In the genomic region with DNA sequence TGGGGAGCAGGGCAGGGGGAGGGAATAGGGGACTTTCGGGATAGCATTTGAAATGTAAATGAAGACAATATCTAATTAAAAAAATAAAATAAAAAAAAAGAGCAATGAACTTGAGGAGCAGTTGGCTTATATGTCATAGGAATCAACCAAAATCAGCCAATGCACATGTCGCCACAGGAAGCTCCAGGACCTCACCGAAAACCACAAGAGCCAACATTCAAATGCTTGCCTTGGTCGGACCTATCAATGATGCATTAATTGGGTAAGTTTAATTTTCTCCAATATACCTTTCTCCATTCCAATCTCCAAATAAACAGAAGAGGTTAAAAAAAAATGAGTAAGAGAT, we compare ENCODE assay signal across 16 mouse cellular contexts. TPM values are rescaled to one million over a fixed set of nuclear protein-coding genes. Genes with fewer than 3 reads are reported as not detected.
DNase-seq lines count a peak whose midpoint lies in the region; ATAC-seq and TF ChIP-seq lines count a peak whose summit lies in the region.
"Had no signal": no experiment of that assay in that cellular context is flagged by ENCODE, and none has a peak within 500 bp of the region (broad histone marks: within the 10 kb centered on the region; RNA-seq: fewer than 3 reads in every experiment).

No protein-coding gene starts in this region.

- WGBS in forebrain, embryonic 15.5 days, result 94% methylated on average over 4 of the region's 4 CpGs
- whole genome bisulfite sequencing in forebrain, embryonic 11.5 days, result 91% methylated on average over 4 of the region's 4 CpGs
- 89% methylated on average over 4 of the region's 4 CpGs for WGBS in hindbrain, postnatal 0 days
- 96% methylated on average over 4 of the region's 4 CpGs for WGBS in hindbrain, embryonic 16.5 days
- WGBS in midbrain, embryonic 12.5 days, result 94% methylated on average over 4 of the region's 4 CpGs
- 93% methylated on average over 4 of the region's 4 CpGs for WGBS in midbrain, embryonic 10.5 days

- H3K4me3 ChIP-seq in forebrain, embryonic 15.5 days, result no peak overlapping the region
- no peak overlapping the region for H3K4me3 ChIP-seq in forebrain, embryonic 11.5 days (ENCODE audit: low read depth, low read length)
- H3K4me3 ChIP-seq in hindbrain, postnatal 0 days (ENCODE audit: low read length), result no peak overlapping the region
- no peak overlapping the region for H3K4me3 ChIP-seq in hindbrain, embryonic 16.5 days (ENCODE audit: low read length)
- no peak overlapping the region for H3K4me3 ChIP-seq in midbrain, embryonic 12.5 days
- no peak overlapping the region for H3K4me3 ChIP-seq in midbrain, embryonic 10.5 days
- H3K4me3 ChIP-seq: embryonic facial prominence, embryonic 15.5 days; erythroblast, embryonic 14.5 days; forebrain, embryonic 10.5 days; heart, adult 2 months; heart, embryonic 12.5 days; hindbrain, embryonic 12.5 days had no signal

- H3K9me3 ChIP-seq in forebrain, embryonic 15.5 days, result no peaks in the 10 kb centered on the region
- H3K9me3 ChIP-seq in forebrain, embryonic 11.5 days (ENCODE audit: control insufficient read depth, low read length), result no peaks in the 10 kb centered on the region
- no peaks in the 10 kb centered on the region for H3K9me3 ChIP-seq in hindbrain, postnatal 0 days (ENCODE audit: low read length)
- no peaks in the 10 kb centered on the region for H3K9me3 ChIP-seq in hindbrain, embryonic 16.5 days (ENCODE audit: control insufficient read depth, low read length)
- no peaks in the 10 kb centered on the region for H3K9me3 ChIP-seq in midbrain, embryonic 12.5 days
- H3K9me3 ChIP-seq in midbrain, embryonic 10.5 days (replicated peaks), result no peaks in the 10 kb centered on the region
- H3K9me3 ChIP-seq: embryonic facial prominence, embryonic 15.5 days; forebrain, embryonic 10.5 days; heart, embryonic 12.5 days; hindbrain, embryonic 12.5 days had no signal

- TF ChIP-seq CTCF in hindbrain, postnatal 0 days (IDR thresholded peaks at IDR 0.05; ENCODE audit: low read depth), result no peak

- H3K4me1 ChIP-seq in forebrain, embryonic 15.5 days, result peaks cover 18% of the 10 kb centered on the region
- no peaks in the 10 kb centered on the region; the same call in 1 of the 2 replicates for H3K4me1 ChIP-seq in forebrain, embryonic 11.5 days (replicated peaks; ENCODE audit: control insufficient read depth, insufficient read depth, low read length)
- H3K4me1 ChIP-seq in hindbrain, postnatal 0 days (ENCODE audit: insufficient read depth, low read length), result no peaks in the 10 kb centered on the region
- no peaks in the 10 kb centered on the region for H3K4me1 ChIP-seq in hindbrain, embryonic 16.5 days (ENCODE audit: control insufficient read depth, insufficient read depth, low read depth, low read length)
- H3K4me1 ChIP-seq in midbrain, embryonic 12.5 days, result peaks cover 9% of the 10 kb centered on the region; the same call in 1 of the 2 replicates
- peaks cover 7% of the 10 kb centered on the region; the same call in 1 of the 2 replicates for H3K4me1 ChIP-seq in midbrain, embryonic 10.5 days
- H3K4me1 ChIP-seq: heart, embryonic 12.5 days; hindbrain, embryonic 12.5 days had no signal

- DNase-seq in forebrain, embryonic 11.5 days (ENCODE audit: low spot score), result no peak
- no peak for DNase-seq in hindbrain, postnatal 0 days (ENCODE audit: low spot score)
- no peak for DNase-seq in midbrain, embryonic 10.5 days (ENCODE audit: low spot score)
- peak; percentile 60 for DNase-seq in 416B (ENCODE audit: low read depth)
- no peak for DNase-seq in embryo, embryonic 11 days

- no peaks in the 10 kb centered on the region for H3K27me3 ChIP-seq in forebrain, embryonic 15.5 days
- H3K27me3 ChIP-seq in forebrain, embryonic 11.5 days (ENCODE audit: control insufficient read depth, insufficient read depth, low read length), result no peaks in the 10 kb centered on the region
- no peaks in the 10 kb centered on the region for H3K27me3 ChIP-seq in hindbrain, postnatal 0 days (ENCODE audit: insufficient read depth, low read length)
- no peaks in the 10 kb centered on the region for H3K27me3 ChIP-seq in hindbrain, embryonic 16.5 days (replicated peaks; ENCODE audit: control insufficient read depth, insufficient read depth, low read length)
- no peaks in the 10 kb centered on the region for H3K27me3 ChIP-seq in midbrain, embryonic 12.5 days
- H3K27me3 ChIP-seq in midbrain, embryonic 10.5 days (ENCODE audit: low read depth, poor library complexity, severe bottlenecking), result no peaks in the 10 kb centered on the region
- H3K27me3 ChIP-seq: CH12.LX; embryonic facial prominence, embryonic 15.5 days; heart, embryonic 12.5 days; hindbrain, embryonic 12.5 days; Patski had no signal

- H3K36me3 ChIP-seq in forebrain, embryonic 15.5 days, result peaks cover 6% of the 10 kb centered on the region; the same call in 1 of the 2 replicates
- no peaks in the 10 kb centered on the region; the same call in 1 of the 2 replicates for H3K36me3 ChIP-seq in forebrain, embryonic 11.5 days (ENCODE audit: control insufficient read depth, insufficient read depth, low read length)
- H3K36me3 ChIP-seq in hindbrain, postnatal 0 days (ENCODE audit: insufficient read depth, low read length), result peaks cover 5% of the 10 kb centered on the region; the same call in 1 of the 2 replicates
- H3K36me3 ChIP-seq in hindbrain, embryonic 16.5 days (ENCODE audit: control insufficient read depth, insufficient read depth, low read length), result peaks cover 4% of the 10 kb centered on the region; the same call in 1 of the 2 replicates
- H3K36me3 ChIP-seq in midbrain, embryonic 12.5 days, result peaks cover 24% of the 10 kb centered on the region
- peaks cover 29% of the 10 kb centered on the region for H3K36me3 ChIP-seq in midbrain, embryonic 10.5 days

- H3K27ac ChIP-seq in forebrain, embryonic 15.5 days (replicated peaks), result no peak overlapping the region
- no peak overlapping the region for H3K27ac ChIP-seq in forebrain, embryonic 11.5 days (ENCODE audit: low read depth, low read length)
- peak overlapping the region; percentile 51; the same call in 1 of the 2 replicates for H3K27ac ChIP-seq in hindbrain, postnatal 0 days
- no peak overlapping the region for H3K27ac ChIP-seq in hindbrain, embryonic 16.5 days (ENCODE audit: low read depth, low read length)
- H3K27ac ChIP-seq in midbrain, embryonic 12.5 days (replicated peaks), result no peak overlapping the region
- no peak overlapping the region for H3K27ac ChIP-seq in midbrain, embryonic 10.5 days (replicated peaks)
- H3K27ac ChIP-seq: embryonic facial prominence, embryonic 15.5 days; forebrain, embryonic 10.5 days; heart, adult 2 months; hindbrain, embryonic 12.5 days had no signal

- no peak for ATAC-seq in forebrain, embryonic 15.5 days (replicated peaks)
- ATAC-seq in forebrain, embryonic 11.5 days (replicated peaks; ENCODE audit: low FRiP score), result no peak
- ATAC-seq in hindbrain, postnatal 0 days, result no peak
- ATAC-seq in hindbrain, embryonic 16.5 days, result no peak; the same call in 1 of the 2 replicates
- ATAC-seq in midbrain, embryonic 12.5 days (ENCODE audit: low FRiP score, low read depth), result no peak

- H3K4me2 ChIP-seq in forebrain, embryonic 15.5 days (replicated peaks), result no peak overlapping the region
- no peak overlapping the region for H3K4me2 ChIP-seq in forebrain, embryonic 11.5 days (ENCODE audit: low read depth, low read length, severe bottlenecking)
- no peak overlapping the region for H3K4me2 ChIP-seq in hindbrain, postnatal 0 days (ENCODE audit: low read depth, low read length)
- H3K4me2 ChIP-seq in hindbrain, embryonic 16.5 days (ENCODE audit: low read length), result no peak overlapping the region
- no peak overlapping the region for H3K4me2 ChIP-seq in midbrain, embryonic 12.5 days (replicated peaks)
- H3K4me2 ChIP-seq: embryonic facial prominence, embryonic 15.5 days; heart, embryonic 12.5 days; hindbrain, embryonic 12.5 days had no signal

- 0 out of 2 replicates have a peak overlapping the region, but pooled peaks have one; percentile 24 for H3K9ac ChIP-seq in forebrain, embryonic 15.5 days (replicated peaks)
- no peak overlapping the region for H3K9ac ChIP-seq in forebrain, embryonic 11.5 days (ENCODE audit: low read length)
- H3K9ac ChIP-seq in hindbrain, postnatal 0 days (replicated peaks; ENCODE audit: low read length), result no peak overlapping the region
- no peak overlapping the region; the same call in 1 of the 2 replicates for H3K9ac ChIP-seq in hindbrain, embryonic 16.5 days (ENCODE audit: low read depth, low read length)
- H3K9ac ChIP-seq in midbrain, embryonic 12.5 days (replicated peaks), result peak overlapping the region; percentile 31; the same call in 1 of the 2 replicates
- H3K9ac ChIP-seq: embryonic facial prominence, embryonic 15.5 days; heart, embryonic 12.5 days had no signal

RNA-seq across cellular contexts. Expression of a gene that starts 9.4 kb away (rescaled TPM):
- polyA plus RNA-seq in forebrain, embryonic 15.5 days (2015; fragmentation: Nextera tagmentation; extraction: Ambion mirVana), result 197 and 205 TPM in 2 replicates
- 221 and 242 TPM in 2 replicates for polyA plus RNA-seq in forebrain, embryonic 11.5 days (2014; fragmentation: Nextera tagmentation; extraction: Ambion mirVana)
- 128 and 134 TPM in 2 replicates for total RNA-seq in hindbrain, postnatal 0 days (2014; rRNA removed)
- 159 and 165 TPM in 2 replicates for polyA plus RNA-seq in hindbrain, postnatal 0 days (2015; fragmentation: Nextera tagmentation; extraction: Ambion mirVana)
- 172 and 211 TPM in 2 replicates for polyA plus RNA-seq in hindbrain, embryonic 16.5 days (2015; fragmentation: Nextera tagmentation; extraction: Ambion mirVana)
- polyA plus RNA-seq in midbrain, embryonic 12.5 days (2016; fragmentation: Nextera tagmentation; extraction: Ambion mirVana), result 200 and 212 TPM in 2 replicates
- 236 and 240 TPM in 2 replicates for polyA plus RNA-seq in midbrain, embryonic 10.5 days (2016; fragmentation: Nextera tagmentation; extraction: Ambion mirVana)

RNA-seq across cellular contexts. Expression of a gene that starts 10.2 kb away (rescaled TPM):
- polyA plus RNA-seq in forebrain, embryonic 15.5 days (2015; fragmentation: Nextera tagmentation; extraction: Ambion mirVana), result 24.4 and 25.8 TPM in 2 replicates
- polyA plus RNA-seq in forebrain, embryonic 11.5 days (2014; fragmentation: Nextera tagmentation; extraction: Ambion mirVana), result 40.6 and 41.4 TPM in 2 replicates
- total RNA-seq in hindbrain, postnatal 0 days (2014; rRNA removed), result 14.5 TPM in 2 replicates
- polyA plus RNA-seq in hindbrain, postnatal 0 days (2015; fragmentation: Nextera tagmentation; extraction: Ambion mirVana), result 18.9 and 20.8 TPM in 2 replicates
- 26.3 and 26.4 TPM in 2 replicates for polyA plus RNA-seq in hindbrain, embryonic 16.5 days (2015; fragmentation: Nextera tagmentation; extraction: Ambion mirVana)
- 40.1 and 41.7 TPM in 2 replicates for polyA plus RNA-seq in midbrain, embryonic 12.5 days (2016; fragmentation: Nextera tagmentation; extraction: Ambion mirVana)
- 35.4 and 44.0 TPM in 2 replicates for polyA plus RNA-seq in midbrain, embryonic 10.5 days (2016; fragmentation: Nextera tagmentation; extraction: Ambion mirVana)

RNA-seq across cellular contexts. Expression of a gene that starts 17.2 kb away (rescaled TPM):
- 106 and 114 TPM in 2 replicates for polyA plus RNA-seq in forebrain, embryonic 15.5 days (2015; fragmentation: Nextera tagmentation; extraction: Ambion mirVana)
- 196 and 204 TPM in 2 replicates for polyA plus RNA-seq in forebrain, embryonic 11.5 days (2014; fragmentation: Nextera tagmentation; extraction: Ambion mirVana)
- 83.8 and 111 TPM in 2 replicates for total RNA-seq in hindbrain, postnatal 0 days (2014; rRNA removed)
- 120 and 124 TPM in 2 replicates for polyA plus RNA-seq in hindbrain, postnatal 0 days (2015; fragmentation: Nextera tagmentation; extraction: Ambion mirVana)
- polyA plus RNA-seq in hindbrain, embryonic 16.5 days (2015; fragmentation: Nextera tagmentation; extraction: Ambion mirVana), result 87.5 and 91.0 TPM in 2 replicates
- polyA plus RNA-seq in midbrain, embryonic 12.5 days (2016; fragmentation: Nextera tagmentation; extraction: Ambion mirVana), result 164 and 185 TPM in 2 replicates
- polyA plus RNA-seq in midbrain, embryonic 10.5 days (2016; fragmentation: Nextera tagmentation; extraction: Ambion mirVana), result 160 and 188 TPM in 2 replicates

RNA-seq across cellular contexts. Expression of a gene that starts 25.1 kb away (rescaled TPM):
- polyA plus RNA-seq in forebrain, embryonic 15.5 days (2015; fragmentation: Nextera tagmentation; extraction: Ambion mirVana), result 33.9 and 35.1 TPM in 2 replicates
- 53.9 and 62.7 TPM in 2 replicates for polyA plus RNA-seq in forebrain, embryonic 11.5 days (2014; fragmentation: Nextera tagmentation; extraction: Ambion mirVana)
- 64.6 and 74.7 TPM in 2 replicates for total RNA-seq in hindbrain, postnatal 0 days (2014; rRNA removed)
- 47.1 and 53.7 TPM in 2 replicates for polyA plus RNA-seq in hindbrain, postnatal 0 days (2015; fragmentation: Nextera tagmentation; extraction: Ambion mirVana)
- polyA plus RNA-seq in hindbrain, embryonic 16.5 days (2015; fragmentation: Nextera tagmentation; extraction: Ambion mirVana), result 56.1 and 58.1 TPM in 2 replicates
- 44.4 and 56.7 TPM in 2 replicates for polyA plus RNA-seq in midbrain, embryonic 12.5 days (2016; fragmentation: Nextera tagmentation; extraction: Ambion mirVana)
- polyA plus RNA-seq in midbrain, embryonic 10.5 days (2016; fragmentation: Nextera tagmentation; extraction: Ambion mirVana), result 66.1 and 66.9 TPM in 2 replicates

Comparison
In these comparisons a context has a peak if more than half of its experiments do, and no peak if none do; other contexts are left out.
1. H3K9ac ChIP-seq: peak in forebrain, embryonic 15.5 days (single experiment) and midbrain, embryonic 12.5 days (single experiment); none in forebrain, embryonic 11.5 days (single experiment), hindbrain, postnatal 0 days (single experiment) and hindbrain, embryonic 16.5 days (single experiment).